Mouse (Mus musculus): ENCODE results near the gene Fam210b. TPM values are rescaled to one million over a fixed set of nuclear protein-coding genes. Genes with fewer than 3 reads are reported as not detected.
"Not testable (repeated sequence)": the region's sequence is repeated elsewhere in the genome, so short reads cannot be mapped to it uniquely, and the experiment has no call there.

Gene Fam210b
- 32.8 and 37.0 TPM in 2 replicates for polyA plus RNA-seq (2015; fragmentation: Nextera tagmentation; extraction: Ambion mirVana)

GRCm38 (mm10) chr2:172345258-172345738 is at the start of gene Fam210b:
Fam210b (plus strand) TSS chr2:172345565.
- TF ChIP-seq EP300 (IDR thresholded peaks at IDR 0.05) (no peak), CTCF (IDR thresholded peaks at IDR 0.05) (no peak)
- Histone ChIP-seq H3K9me3 (ENCODE audit: low read length) (no peaks in the 10 kb centered on the region), H3K4me2 (replicated peaks; ENCODE audit: low read depth, low read length) (peak within 1 kb of the TSS; percentile 93), H3K36me3 (ENCODE audit: insufficient read depth, low read length) (no peaks in the 10 kb centered on the region), H3K9ac (replicated peaks; ENCODE audit: low read depth) (peak within 1 kb of the TSS; percentile 79), H3K4me3 (ENCODE audit: low read depth, low read length) (peak within 1 kb of the TSS; percentile 77), H3K27ac (ENCODE audit: low read length) (peak within 1 kb of the TSS; percentile 78), H3K4me1 (ENCODE audit: insufficient read depth, low read depth, low read length) (peaks cover 12% of the 10 kb centered on the region; the same call in 1 of the 2 replicates), H3K27me3 (replicated peaks; ENCODE audit: insufficient read depth, low read length) (no peaks in the 10 kb centered on the region)
- ATAC-seq (peak; percentile 97), DNase-seq (ENCODE audit: low spot score) (peak; percentile 100)
- under 1% methylated on average over 32 of the region's 35 CpGs for WGBS

GRCm38 (mm10) chr2:172298083-172298482 is 47.3 kb upstream of the Fam210b start:
- H3K4me3 ChIP-seq (ENCODE audit: low read depth, low read length), result no peak overlapping the region
- H3K9ac ChIP-seq (replicated peaks; ENCODE audit: low read depth), result no peak overlapping the region
- H3K27me3 ChIP-seq (replicated peaks; ENCODE audit: insufficient read depth, low read length), result no peaks in the 10 kb centered on the region
- H3K9me3 ChIP-seq (ENCODE audit: low read length), result no peaks in the 10 kb centered on the region
- no peak overlapping the region for H3K27ac ChIP-seq (ENCODE audit: low read length)
- DNase-seq (ENCODE audit: low spot score) (no peak), ATAC-seq (no peak)
- no peak for TF ChIP-seq CTCF (IDR thresholded peaks at IDR 0.05)
- no peak for TF ChIP-seq EP300 (IDR thresholded peaks at IDR 0.05)
- H3K4me1 ChIP-seq (ENCODE audit: insufficient read depth, low read depth, low read length), result no peaks in the 10 kb centered on the region
- no peak overlapping the region for H3K4me2 ChIP-seq (replicated peaks; ENCODE audit: low read depth, low read length)
- WGBS, result 21% methylated on average over 1 of the region's 1 CpGs
- no peaks in the 10 kb centered on the region for H3K36me3 ChIP-seq (ENCODE audit: insufficient read depth, low read length)

GRCm38 (mm10) chr2:172298542-172298941 is 46.8 kb upstream of the Fam210b start:
- Histone ChIP-seq H3K9me3 (ENCODE audit: low read length) (no peaks in the 10 kb centered on the region), H3K4me1 (ENCODE audit: insufficient read depth, low read depth, low read length) (no peaks in the 10 kb centered on the region), H3K36me3 (ENCODE audit: insufficient read depth, low read length) (no peaks in the 10 kb centered on the region), H3K4me2 (replicated peaks; ENCODE audit: low read depth, low read length) (no peak overlapping the region), H3K27me3 (replicated peaks; ENCODE audit: insufficient read depth, low read length) (no peaks in the 10 kb centered on the region), H3K9ac (replicated peaks; ENCODE audit: low read depth) (no peak overlapping the region), H3K4me3 (ENCODE audit: low read depth, low read length) (no peak overlapping the region), H3K27ac (ENCODE audit: low read length) (no peak overlapping the region)
- ATAC-seq, result no peak
- DNase-seq (ENCODE audit: low spot score), result no peak
- 40% methylated on average over 1 of the region's 1 CpGs for WGBS
- TF ChIP-seq CTCF (IDR thresholded peaks at IDR 0.05) (no peak), EP300 (IDR thresholded peaks at IDR 0.05) (no peak)

GRCm38 (mm10) chr2:172299126-172299921 is 46.0 kb upstream of the Fam210b start:
- ATAC-seq (no peak), DNase-seq (ENCODE audit: low spot score) (no peak)
- Histone ChIP-seq H3K4me3 (ENCODE audit: low read depth, low read length) (no peak overlapping the region), H3K4me1 (ENCODE audit: insufficient read depth, low read depth, low read length) (no peaks in the 10 kb centered on the region), H3K9ac (replicated peaks; ENCODE audit: low read depth) (no peak overlapping the region), H3K4me2 (replicated peaks; ENCODE audit: low read depth, low read length) (no peak overlapping the region), H3K36me3 (ENCODE audit: insufficient read depth, low read length) (no peaks in the 10 kb centered on the region), H3K27ac (ENCODE audit: low read length) (no peak overlapping the region), H3K9me3 (ENCODE audit: low read length) (no peaks in the 10 kb centered on the region), H3K27me3 (replicated peaks; ENCODE audit: insufficient read depth, low read length) (no peaks in the 10 kb centered on the region)
- 31% methylated on average over 14 of the region's 14 CpGs for WGBS
- TF ChIP-seq EP300 (IDR thresholded peaks at IDR 0.05) (no peak), CTCF (IDR thresholded peaks at IDR 0.05) (no peak)

- Histone ChIP-seq H3K36me3 (ENCODE audit: insufficient read depth, low read length) (no peaks in the 10 kb centered on the region), H3K4me2 (replicated peaks; ENCODE audit: low read depth, low read length) (no peak overlapping the region), H3K9me3 (ENCODE audit: low read length) (no peaks in the 10 kb centered on the region), H3K4me1 (ENCODE audit: insufficient read depth, low read depth, low read length) (no peaks in the 10 kb centered on the region), H3K9ac (replicated peaks; ENCODE audit: low read depth) (no peak overlapping the region), H3K27me3 (replicated peaks; ENCODE audit: insufficient read depth, low read length) (no peaks in the 10 kb centered on the region), H3K27ac (ENCODE audit: low read length) (no peak overlapping the region), H3K4me3 (ENCODE audit: low read depth, low read length) (no peak overlapping the region)
- DNase-seq (ENCODE audit: low spot score) (no peak), ATAC-seq (no peak)
- 80% methylated on average over 5 of the region's 5 CpGs for WGBS
- no peak for TF ChIP-seq CTCF (IDR thresholded peaks at IDR 0.05)
- no peak for TF ChIP-seq EP300 (IDR thresholded peaks at IDR 0.05)
Measured at GRCm38 (mm10) chr2:172302396-172302795, 43.0 kb upstream of the Fam210b start.

GRCm38 (mm10) chr2:172304118-172304708 is 41.2 kb upstream of the Fam210b start:
- H3K4me2 ChIP-seq (replicated peaks; ENCODE audit: low read depth, low read length), result no peak overlapping the region
- 48% methylated on average over 8 of the region's 8 CpGs for WGBS
- no peak overlapping the region for H3K9ac ChIP-seq (replicated peaks; ENCODE audit: low read depth)
- TF ChIP-seq CTCF (IDR thresholded peaks at IDR 0.05) (no peak), EP300 (IDR thresholded peaks at IDR 0.05) (no peak)
- no peak for ATAC-seq
- H3K4me1 ChIP-seq (ENCODE audit: insufficient read depth, low read depth, low read length), result no peaks in the 10 kb centered on the region
- no peaks in the 10 kb centered on the region for H3K36me3 ChIP-seq (ENCODE audit: insufficient read depth, low read length)
- no peaks in the 10 kb centered on the region for H3K27me3 ChIP-seq (replicated peaks; ENCODE audit: insufficient read depth, low read length)
- no peak overlapping the region for H3K27ac ChIP-seq (ENCODE audit: low read length)
- no peak overlapping the region for H3K4me3 ChIP-seq (ENCODE audit: low read depth, low read length)
- no peak for DNase-seq (ENCODE audit: low spot score)
- no peaks in the 10 kb centered on the region for H3K9me3 ChIP-seq (ENCODE audit: low read length)

GRCm38 (mm10) chr2:172305546-172305945 is 39.8 kb upstream of the Fam210b start:
- not testable (repeated sequence) for H3K4me2 ChIP-seq (replicated peaks; ENCODE audit: low read depth, low read length); H3K4me3 ChIP-seq (ENCODE audit: low read depth, low read length); H3K9ac ChIP-seq (replicated peaks; ENCODE audit: low read depth); H3K4me1 ChIP-seq (ENCODE audit: insufficient read depth, low read depth, low read length); H3K9me3 ChIP-seq (ENCODE audit: low read length); H3K36me3 ChIP-seq (ENCODE audit: insufficient read depth, low read length); ATAC-seq; H3K27me3 ChIP-seq (replicated peaks; ENCODE audit: insufficient read depth, low read length); DNase-seq (ENCODE audit: low spot score); H3K27ac ChIP-seq (ENCODE audit: low read length)
- WGBS, result 65% methylated on average over 7 of the region's 7 CpGs

Measured in lung, postnatal 0 days (tissue).